Mouse (Mus musculus) adrenal gland, postnatal 25 days (tissue): ENCODE measurements at regions not wholly inside any gene's neighbourhood (a gene's known extent, or its start where the extent isn't known, plus 50 kb on each side); places are given as distances from the start of the nearest gene placed in this dataset.

ENCODE experiments used
- DNase-seq: peaks from one replicate; pipeline ENCODE4 v3.0.0; 2021; ENCODE audit warnings: mixed read lengths

DNA sequence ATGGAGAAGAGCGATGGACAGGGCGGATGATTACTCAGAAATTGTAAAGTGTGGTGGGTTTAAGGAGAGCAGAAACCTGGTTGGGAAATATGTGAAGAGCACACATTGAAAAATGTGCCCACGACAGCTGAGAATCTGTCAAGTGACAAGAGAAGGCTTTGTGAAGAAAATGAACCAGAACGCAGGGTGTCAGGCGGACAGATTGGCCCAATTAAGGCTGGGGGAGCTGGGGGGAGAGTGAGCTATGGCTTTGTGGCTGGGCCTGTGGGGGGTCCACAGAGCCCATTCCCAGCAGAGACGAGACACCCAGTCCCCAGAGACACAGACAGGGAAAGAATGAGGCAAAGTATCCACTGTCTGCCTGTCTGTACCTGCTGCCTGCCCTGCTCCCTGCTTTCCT lies 153.3 kb downstream of the Shq1 start:
- DNase-seq, result no peak

GRCm38 (mm10) chr6:100512676-100513075 lies 158.3 kb downstream of the Shq1 start:
- peak; percentile 73 for DNase-seq

DNA sequence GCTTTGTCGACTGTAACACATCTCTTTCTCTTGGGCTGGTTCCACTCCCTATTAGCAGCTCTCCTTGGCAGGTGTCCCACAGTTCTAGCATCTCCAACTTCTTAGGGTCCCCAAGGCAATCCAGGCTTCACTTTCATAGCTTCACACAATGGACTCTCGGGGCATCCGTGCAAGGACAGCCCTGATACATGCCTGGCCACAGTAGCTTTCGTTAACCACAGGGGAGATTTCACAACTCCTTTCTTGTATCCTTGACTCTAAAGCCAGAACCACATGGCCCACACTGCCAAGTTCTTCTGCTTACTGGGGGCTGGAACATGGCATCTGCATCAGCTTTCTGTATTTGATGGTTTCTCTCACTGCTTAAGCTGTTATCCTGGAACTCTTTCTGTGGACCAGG lies 160.3 kb downstream of the Shq1 start:
- DNase-seq, result peak; percentile 16

DNA sequence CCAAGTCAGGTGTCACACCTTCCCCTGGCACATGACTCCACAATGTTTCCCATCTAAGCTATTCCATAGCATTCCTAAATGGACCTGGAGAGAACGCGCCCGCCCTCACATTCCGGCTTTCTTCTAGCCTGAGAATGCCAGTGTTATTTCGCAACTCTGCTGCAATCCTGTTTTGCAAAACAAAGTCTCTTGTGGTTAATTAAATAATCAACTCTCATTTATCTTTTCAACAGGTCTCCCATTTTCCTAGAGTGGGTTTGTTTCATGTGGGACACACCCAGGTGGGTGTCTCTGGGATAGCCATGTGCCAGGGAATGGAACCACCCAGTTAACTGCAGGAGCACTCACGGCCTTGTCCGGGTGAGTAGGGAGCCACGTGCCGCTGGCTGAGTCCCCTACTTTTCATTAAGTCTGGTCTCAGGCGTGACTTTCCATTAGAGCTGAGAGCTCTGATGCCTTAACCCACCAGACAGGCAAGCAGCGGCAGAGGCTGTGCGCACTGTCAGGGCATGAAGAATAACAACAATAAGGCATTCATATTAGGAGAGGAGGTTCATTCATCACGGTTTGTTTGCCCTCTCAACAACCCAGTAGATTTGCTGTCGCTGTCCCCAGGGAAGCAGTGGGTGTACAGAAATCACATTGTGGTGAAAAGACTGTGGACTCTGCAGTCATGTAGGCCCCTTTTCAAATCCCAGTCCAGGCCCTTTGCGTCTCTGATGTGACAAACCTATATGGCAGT lies 165.3 kb downstream of the Shq1 start:
- DNase-seq, result no peak

DNA sequence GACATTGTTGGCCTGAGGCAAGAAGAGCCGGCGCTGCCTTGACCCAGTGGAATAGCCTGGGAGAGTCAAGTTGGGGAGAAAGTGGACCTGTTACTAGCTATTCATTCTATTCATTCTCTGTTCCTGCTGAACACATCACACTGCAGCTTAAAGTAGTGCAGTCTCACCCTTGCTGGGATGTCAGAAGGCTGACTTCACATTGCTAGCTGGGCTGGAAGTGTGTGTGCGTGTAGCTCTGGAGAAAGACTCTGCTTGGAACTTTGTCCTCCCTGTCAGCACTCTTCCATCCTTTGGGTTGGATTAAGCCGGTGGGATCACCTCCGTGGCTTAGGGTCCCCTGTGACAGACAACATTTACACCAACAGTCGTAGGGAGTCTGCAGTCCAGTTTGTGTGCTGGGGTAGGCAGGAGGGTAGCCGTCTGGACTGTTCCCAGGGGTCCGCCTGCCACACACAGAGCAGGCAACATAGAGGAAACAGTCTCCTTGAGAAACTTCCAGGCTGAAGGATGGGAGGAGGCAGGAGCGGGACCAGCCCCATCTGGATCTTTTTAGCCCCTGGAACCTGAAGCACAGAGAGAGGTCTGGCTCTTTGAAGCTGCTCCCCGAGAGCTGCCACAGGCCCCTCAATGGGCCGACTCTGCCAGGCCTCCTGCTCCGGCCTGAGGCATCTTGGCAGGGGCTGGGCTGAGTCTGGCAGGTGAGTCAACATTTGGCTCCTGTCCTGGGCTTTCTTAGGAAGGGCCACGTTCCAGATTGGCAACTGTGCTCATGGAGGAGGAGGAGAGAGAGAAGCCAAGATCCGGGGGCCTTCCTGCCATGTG lies 167.8 kb downstream of the Shq1 start:
- DNase-seq, result peak; percentile 81

GRCm38 (mm10) chr6:100502139-100502538 lies 168.8 kb downstream of the Shq1 start:
- no peak for DNase-seq

GRCm38 (mm10) chr6:100500741-100501140 lies 170.2 kb downstream of the Shq1 start:
- no peak for DNase-seq

DNA sequence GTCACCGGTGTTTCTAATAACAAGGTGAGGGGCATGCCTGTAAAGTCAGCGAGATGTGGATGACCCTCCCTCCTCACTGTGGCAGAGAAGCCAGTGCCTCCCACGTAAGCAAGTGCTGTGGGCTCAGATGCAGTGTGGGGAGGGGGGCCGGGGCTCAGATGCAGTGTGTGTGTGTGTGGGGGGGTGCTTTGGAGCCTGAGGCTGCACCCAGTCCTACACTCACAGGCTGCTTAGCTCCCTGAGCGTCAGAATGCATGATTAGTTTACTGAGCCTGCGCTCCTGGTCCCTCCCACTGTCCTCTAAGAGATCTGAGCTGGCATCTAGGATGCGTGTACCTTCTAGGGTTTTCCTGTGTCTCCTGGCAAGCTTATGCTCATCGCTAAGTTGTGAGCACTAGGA lies 170.9 kb downstream of the Shq1 start:
- no peak for DNase-seq

DNA sequence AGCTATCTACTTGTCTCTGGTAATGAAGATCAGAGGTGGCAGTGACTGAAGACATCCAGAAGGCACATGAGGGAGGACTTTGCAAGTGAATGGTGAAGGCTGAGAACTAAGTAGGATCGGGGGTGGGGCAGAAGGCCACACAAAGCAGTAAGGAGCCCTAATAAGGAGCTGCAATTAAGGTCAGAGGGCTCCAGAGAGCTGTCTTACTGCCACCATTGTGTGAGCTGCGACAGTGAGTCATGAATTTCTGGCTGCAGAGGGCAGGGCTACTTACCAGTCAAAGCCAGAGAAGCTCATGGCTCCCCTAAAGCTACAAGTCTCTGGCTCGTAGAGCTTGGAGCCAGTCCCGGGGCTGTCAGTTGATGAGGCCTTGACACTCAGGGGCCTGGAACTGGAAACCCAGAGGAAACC lies 172.1 kb downstream of the Shq1 start:
- DNase-seq, result peak; percentile 57

- no peak for DNase-seq
Observed at GRCm38 (mm10) chr6:100498126-100498525, 172.8 kb downstream of the Shq1 start.

GRCm38 (mm10) chr6:100496135-100496534 lies 174.8 kb downstream of the Shq1 start:
- no peak for DNase-seq

DNA sequence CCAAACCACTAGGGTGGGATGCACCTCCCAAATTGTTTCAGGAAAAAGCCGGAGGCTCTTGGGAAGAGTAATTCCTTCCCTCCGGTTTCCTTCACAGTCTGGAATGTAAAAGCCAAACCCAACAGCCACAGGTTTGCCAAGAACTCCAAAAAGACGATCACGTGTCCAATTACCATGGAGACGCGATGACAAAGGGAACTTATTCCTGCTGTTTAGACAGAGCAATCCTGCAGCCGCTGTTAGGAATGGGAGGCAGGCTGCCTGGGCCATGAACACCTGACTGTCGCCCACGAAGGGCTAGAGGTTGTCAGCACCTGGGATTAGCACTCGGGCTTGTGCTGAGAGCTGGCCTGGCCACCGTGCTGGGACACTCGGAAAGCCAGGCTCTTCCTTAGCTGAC lies 175.8 kb downstream of the Shq1 start:
- no peak for DNase-seq

DNA sequence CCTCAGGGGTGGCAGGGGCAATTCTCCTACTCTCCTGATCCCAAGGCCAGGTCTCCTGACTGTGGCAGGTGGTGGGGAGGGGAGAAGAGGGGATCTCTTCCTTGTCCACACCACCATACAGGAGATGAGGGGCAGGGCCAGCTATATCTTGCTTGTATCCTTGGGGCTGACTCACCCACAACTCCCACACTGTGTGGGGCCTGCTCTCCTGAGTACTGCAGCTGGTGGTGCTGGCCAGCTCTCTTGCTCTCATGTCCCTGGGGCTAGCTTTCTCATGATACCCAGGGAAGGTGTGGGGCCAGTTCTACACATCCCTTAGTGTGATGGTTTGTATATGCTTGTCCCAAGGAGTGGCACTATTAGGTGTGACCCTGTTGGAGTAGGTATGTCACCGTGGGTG lies 177.4 kb downstream of the Shq1 start:
- no peak for DNase-seq

- DNase-seq, result no peak
Observed at GRCm38 (mm10) chr6:100491811-100492210, 179.1 kb downstream of the Shq1 start.

DNA sequence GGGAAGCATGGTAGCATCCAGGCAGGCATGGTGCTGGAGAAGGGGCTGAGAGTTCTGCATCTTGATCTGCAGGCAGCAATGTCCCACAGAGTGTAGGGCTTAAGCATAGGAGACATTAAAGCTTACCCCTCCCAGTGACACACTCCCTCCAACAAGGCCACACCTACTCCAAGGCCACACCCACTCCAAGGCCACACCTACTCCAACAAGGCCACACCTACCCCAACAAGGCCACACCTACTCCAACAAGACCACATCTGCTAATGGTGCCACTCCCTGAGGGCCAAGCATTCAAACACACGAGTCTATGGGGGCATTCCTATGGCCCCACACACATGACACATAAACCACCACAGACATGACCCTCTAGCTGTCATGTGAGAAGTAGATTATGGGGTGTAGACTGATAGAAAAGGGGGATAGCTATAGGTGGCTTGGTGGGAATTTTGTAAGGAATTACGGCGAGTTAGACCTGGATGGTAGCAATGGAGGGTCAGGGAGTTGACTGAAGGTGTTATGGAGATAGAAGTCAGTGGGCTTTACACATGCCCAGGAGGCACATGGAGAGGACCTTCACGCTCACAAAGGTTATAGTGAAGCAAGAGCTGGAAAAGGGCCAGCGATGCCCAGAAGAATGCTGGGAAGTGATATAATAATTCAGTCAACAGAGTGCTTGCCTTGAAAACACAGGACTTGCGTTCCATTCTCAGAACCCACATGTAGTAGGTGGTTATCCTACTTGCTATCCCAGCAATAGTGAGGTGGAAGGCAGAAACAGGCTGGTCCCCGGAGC lies 179.8 kb downstream of the Shq1 start:
- DNase-seq, result no peak

GRCm38 (mm10) chr6:100483836-100484235 lies 187.1 kb downstream of the Shq1 start:
- no peak for DNase-seq

DNA sequence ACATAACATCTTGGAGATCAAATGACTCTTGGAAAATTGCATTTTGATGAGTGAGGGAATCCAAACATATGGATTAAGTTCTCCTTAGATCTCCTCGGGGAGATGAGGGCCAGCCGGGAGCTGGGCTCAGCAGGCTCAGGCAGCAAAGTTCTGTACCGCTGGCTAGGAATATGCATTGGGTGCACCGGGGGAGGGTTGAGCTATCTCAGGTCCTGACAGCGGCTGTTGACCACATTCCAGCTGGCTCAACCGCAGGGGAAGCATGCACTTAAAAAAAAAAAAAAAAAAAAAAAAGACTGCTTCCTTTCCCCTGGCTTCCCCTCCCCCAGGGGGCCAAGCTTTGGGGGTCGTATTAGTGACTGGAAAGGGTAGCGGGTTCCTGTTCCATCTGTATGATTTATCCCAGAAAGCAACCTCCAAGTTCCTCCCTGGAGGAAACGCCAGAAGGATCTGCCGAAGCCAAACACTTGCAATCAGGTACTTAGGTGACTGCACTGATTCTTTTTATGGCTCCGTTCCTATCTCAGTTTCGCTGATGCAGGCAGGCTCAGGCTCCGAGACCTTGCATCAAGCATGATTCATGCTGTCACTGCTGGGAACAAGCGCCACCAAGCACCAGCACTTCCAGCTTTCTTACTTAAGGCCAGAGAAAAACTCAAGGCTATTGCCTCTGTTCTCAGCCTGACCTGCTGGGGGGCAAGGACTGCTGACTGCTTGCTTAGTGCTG lies 187.7 kb downstream of the Shq1 start:
- DNase-seq, result peak; percentile 45

DNA sequence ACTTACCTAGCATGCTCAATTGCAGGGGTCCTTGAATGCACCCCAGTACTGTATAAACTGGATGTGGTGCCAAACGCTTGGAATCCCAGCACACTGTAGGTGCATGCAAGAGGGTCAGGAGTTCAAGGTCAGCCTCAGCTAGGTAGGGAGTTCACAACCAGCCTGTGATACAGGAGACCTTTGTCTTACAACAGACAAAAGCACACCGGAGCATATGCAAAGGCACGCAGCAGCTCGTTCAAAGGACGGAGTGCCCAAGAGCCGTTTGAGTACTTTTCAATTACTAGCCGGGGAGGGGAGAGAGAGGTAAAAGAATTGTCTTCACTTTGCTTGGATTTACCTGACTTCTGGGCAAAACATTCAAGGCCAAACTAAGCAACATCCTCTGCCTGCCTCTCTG lies 188.4 kb downstream of the Shq1 start:
- no peak for DNase-seq

DNA sequence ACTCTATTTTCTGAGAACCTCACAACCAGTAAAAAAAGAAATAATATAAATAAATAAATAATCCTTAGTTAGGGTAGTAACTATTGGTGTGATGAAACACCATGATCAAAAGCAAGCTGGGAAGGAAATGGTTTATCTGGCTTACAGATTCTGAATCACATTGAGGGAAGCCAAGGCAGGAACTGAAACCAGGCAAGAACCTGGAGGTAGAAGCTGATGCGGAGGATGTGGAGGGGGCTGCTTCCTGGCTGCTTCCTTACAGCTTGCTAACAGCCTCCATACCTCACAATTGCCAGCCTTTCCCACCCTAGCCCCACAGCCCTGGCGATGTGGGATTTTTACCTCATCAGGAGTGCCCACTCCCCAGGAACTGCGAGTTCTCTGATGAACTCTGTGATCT lies 190.4 kb downstream of the Shq1 start:
- DNase-seq, result no peak

GRCm38 (mm10) chr6:100479881-100480280 lies 191.1 kb downstream of the Shq1 start:
- DNase-seq, result peak; percentile 21

DNA sequence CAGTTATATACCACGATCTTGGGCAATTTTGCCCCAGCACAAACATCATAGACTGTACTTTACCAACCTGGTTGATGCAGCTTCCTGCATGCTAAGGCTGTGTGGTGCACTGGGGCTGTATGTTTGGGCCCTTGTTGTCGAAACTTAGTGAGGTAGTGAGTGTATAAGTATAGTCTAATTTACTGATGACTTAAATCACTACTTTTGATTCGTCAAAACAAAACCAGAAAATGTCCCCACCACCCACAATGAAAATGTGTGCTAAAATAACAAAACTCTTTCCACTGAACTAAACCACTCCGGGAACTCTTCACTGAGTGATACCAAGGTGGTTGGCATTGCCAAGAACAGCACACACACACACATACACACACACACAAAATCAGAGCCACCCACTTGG lies 191.5 kb downstream of the Shq1 start:
- no peak for DNase-seq
